Mouse (Mus musculus) G1E (cell line): ENCODE data around the gene Gm28043.

Experiments
- CTCF ChIP-seq: IDR thresholded peaks from 2 replicates; pipeline ENCODE4 v1.5.1; 2012; ENCODE audit warnings: low read depth, low read length, inconsistent platforms, mixed read lengths
- GATA1 ChIP-seq: IDR thresholded peaks from 2 replicates; pipeline ENCODE4 v1.6.1; 2012; ENCODE audit warnings: borderline replicate concordance, low read length, inconsistent platforms, mixed read lengths
- GATA2 ChIP-seq: IDR thresholded peaks from 2 replicates; pipeline ENCODE4 v1.6.1; 2012; ENCODE audit warnings: low read depth, low read length, inconsistent platforms, borderline replicate concordance
- POLR2AphosphoS5 ChIP-seq: IDR thresholded peaks from 2 replicates; pipeline ENCODE4 v1.6.1; 2012; ENCODE audit warnings: low read depth, low read length, inconsistent platforms; ENCODE audit not compliant: insufficient replicate concordance
- TAL1 ChIP-seq: conservative IDR thresholded peaks from 2 replicates; pipeline ENCODE4 v1.6.1; 2012; ENCODE audit warnings: low read depth, low read length, inconsistent platforms, mixed read lengths

DNA sequence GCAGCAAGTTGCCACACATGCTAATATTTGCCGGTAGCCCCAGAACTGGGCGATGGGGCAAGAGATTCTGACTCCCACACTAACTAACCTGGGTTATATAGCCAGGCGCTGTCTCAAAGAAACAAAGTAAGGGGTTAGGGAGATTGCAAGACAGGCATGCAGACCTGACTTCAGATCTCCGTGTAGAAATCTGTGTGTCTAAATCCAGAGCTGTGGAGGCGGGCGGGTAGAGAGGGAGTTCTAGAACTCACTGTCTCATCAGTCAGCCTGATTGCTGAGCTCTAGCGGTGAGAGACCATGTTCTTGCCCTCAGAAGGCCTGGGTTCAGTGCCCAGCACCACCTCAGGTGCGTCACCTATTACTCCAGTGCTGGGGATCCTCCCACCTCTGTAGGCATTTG is 8.8 kb downstream of the Gm28043 start:
- TF ChIP-seq CTCF (no peak), POLR2AphosphoS5 (no peak), TAL1 (no peak), GATA2 (no peak), GATA1 (no peak)
